Mouse (Mus musculus): Measurements from ENCODE around the gene Tpra1.

GRCm38 (mm10) chr6:88934132-88934531, 32.1 kb downstream of the Tpra1 start:
- no peak for TF ChIP-seq CTCF (IDR thresholded peaks at IDR 0.05; ENCODE audit: low read depth)
- no peak for TF ChIP-seq EP300 (IDR thresholded peaks at IDR 0.05; ENCODE audit: low read depth)
